Mouse (Mus musculus) heart, adult 2 months (tissue): Measurements from ENCODE around the gene Bend7.

Experiments
- CTCF ChIP-seq: fragments of 200-600 bp; IDR thresholded peaks from 2 replicates; pipeline ENCODE4 v1.8.1; 2022; ENCODE audit warnings: antibody characterized with exemption, mild to moderate bottlenecking, moderate library complexity
- POLR2A ChIP-seq: fragments of 200-500 bp; IDR thresholded peaks from 2 replicates; pipeline ENCODE4 v1.6.1; 2011; ENCODE audit warnings: mild to moderate bottlenecking, low read depth, low read length, control low read depth; ENCODE audit not compliant: insufficient read depth

DNA sequence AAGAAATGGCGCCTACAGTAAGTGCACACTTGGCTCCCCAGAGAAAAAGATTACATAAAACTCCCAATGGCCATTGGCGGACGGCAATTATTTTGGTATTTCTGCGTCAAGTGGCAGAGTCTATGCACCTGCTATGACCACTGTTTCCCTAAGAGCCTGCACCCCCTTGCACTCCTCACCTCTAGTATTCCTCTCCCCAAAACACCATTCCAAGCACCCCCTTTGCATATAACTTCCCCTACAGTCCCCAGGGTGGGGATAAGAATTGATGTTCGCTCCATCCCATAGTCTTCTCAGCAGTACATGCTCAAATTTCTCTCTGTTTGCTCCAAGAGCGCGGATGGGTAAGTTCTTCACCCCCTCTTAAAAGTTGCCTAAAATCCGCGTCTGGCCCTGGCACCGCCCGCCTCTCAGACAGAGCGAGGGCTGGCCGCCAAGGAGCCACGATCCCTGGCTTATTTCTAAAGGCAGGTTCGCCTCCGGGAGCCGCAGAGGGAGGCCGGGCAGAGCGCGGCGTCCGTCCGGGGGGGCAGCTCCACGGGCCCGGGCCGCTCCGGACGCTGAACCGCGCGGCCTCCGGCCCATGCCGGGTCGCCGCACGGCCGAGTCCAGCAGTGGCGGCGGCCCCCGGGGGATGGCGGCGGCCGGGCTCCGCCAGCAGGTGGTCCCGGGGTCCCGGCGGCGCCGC is 406 bp upstream of the Bend7 start:
- TF ChIP-seq CTCF (0 out of 2 replicates have a peak, but pooled peaks have one; percentile 7), POLR2A (no peak)
